Mouse (Mus musculus) R1 (cell line): ENCODE measurements at regions not wholly inside any gene's neighbourhood (a gene's known extent, or its start where the extent isn't known, plus 50 kb on each side); places are given as distances from the start of the nearest gene placed in this dataset.

Experiments
- DNase-seq: peaks from one replicate; pipeline ENCODE4 v3.0.0-alpha.2; 2018; ENCODE audit warnings: low read depth, low spot score

DNA sequence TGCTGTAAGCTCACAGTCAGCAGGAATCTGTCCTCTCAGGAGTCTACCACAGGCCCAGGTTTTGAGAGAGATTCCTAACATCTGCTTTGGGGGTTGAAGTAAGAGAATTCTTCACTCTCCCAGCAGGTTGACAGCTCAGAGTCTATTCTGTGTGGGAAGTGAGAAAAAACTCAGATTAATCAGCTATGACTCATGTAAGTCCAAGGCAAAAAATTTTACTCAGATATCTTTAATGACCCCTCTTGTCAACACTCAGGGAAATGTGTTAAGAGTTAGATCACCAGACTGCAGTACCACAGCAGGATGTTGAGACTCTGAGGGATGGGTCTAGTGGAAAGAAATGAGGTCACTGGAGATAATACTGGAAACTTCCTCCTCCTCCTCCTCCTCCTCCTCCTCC is 688.4 kb downstream of the Hs3st4 start:
- no peak for DNase-seq

DNA sequence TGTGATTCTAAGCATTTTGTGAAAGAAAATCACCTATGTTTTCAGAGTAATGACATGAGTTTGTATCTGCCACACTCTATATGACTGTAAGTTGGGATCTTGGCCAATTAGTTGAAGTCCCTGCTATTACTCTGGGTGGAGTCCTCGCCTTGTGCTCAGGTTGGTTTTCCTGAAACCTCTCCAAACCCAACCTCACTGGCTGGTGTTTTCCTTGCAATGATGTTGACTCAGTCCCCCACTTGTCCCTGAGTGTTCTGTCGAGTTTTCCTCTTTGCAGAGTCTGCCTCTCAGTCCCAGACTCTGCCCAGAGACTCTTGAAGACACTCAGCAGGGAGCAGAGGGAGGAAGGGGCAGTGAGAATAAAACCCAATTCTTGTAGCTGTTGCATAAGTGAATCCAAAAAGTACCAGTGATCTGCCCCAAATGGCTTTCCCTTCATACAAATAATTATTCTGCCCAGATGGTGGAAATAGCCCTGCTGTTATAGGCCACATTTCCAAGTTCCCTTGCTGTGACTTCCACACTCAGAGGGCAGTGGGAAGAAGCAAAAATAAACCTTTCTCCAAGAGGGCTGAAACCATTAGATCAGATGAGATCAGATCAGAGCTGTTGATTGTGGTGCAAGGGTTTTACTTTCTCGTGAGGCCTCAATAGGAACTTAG is 694.3 kb downstream of the Hs3st4 start:
- DNase-seq: no peak

DNA sequence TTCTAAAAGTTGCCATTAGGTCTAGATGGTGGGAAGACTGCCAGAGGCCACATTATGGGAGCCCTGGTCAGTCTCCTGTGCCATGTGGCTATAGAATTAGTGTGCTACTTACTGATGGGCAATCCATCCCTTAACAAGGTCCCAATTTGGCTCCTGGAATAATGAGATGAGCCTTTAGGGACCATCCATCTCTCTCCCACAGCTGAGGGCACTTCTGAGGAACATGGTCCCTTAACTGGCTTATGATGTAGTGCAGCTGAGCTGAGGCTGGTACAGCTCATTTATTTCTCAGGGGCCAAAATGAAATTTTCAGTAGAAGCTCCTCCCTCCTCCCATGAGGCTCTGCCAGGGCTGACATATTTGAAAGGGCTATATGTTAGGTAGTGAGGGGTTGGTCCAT is 697.9 kb downstream of the Hs3st4 start:
- DNase-seq: no peak

DNA sequence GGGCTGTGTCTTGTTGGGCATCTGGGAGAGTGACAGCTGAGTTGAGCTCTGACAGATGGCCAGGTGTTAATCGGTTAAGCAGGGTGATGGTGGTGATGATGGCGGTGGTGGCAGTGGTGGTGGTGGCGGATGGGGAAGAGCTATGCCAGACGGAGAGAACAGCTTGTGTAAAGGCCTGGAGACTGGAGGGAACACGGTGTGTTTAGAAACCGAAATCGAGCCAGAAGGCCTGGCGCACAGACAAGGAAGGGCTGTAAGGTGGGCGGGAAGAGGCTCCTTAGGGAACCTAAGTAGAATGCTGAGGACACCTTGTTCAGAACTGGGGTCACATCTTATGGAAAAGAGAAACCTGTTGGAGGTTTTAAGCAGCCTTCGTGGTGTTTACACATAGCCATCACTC is 698.5 kb downstream of the Hs3st4 start:
- DNase-seq: no peak

DNA sequence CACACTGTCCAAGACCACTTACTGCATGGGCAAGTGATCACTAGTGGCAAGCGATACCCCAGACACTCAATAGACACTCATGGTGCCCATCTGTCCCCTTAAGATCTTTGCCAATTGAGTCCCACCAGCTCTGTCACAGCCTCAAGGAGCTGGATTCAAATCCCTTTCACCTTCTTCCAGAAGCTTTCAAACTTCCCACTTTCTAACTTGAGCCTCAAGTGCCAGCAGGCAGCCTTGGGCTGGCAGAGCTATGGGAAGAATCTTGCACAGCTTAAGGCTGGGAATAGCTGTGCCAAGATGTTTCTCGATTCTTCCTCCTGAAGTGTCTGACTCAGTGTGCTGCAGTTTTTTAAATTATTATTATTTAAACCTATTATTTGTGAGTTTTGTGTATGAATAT is 699.2 kb downstream of the Hs3st4 start:
- no peak for DNase-seq

DNA sequence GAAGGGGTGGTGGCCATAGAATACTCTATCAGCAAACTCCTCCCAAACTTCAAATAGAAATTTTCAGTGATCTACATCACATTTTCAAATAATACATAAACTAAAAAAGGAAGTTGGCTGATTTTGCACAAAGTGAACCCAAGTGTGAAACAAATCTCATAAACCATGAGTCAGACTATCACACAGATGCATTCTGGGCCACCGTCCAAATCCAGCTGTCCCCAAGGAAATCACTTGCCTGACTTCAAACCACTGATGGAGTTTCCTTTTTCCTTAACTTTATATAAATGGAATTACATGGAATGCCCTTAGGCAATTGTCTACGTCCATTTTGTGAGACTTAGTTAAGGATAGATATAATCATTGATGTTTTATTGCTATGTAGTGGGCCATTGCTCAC is 702.8 kb downstream of the Hs3st4 start:
- DNase-seq: no peak

DNA sequence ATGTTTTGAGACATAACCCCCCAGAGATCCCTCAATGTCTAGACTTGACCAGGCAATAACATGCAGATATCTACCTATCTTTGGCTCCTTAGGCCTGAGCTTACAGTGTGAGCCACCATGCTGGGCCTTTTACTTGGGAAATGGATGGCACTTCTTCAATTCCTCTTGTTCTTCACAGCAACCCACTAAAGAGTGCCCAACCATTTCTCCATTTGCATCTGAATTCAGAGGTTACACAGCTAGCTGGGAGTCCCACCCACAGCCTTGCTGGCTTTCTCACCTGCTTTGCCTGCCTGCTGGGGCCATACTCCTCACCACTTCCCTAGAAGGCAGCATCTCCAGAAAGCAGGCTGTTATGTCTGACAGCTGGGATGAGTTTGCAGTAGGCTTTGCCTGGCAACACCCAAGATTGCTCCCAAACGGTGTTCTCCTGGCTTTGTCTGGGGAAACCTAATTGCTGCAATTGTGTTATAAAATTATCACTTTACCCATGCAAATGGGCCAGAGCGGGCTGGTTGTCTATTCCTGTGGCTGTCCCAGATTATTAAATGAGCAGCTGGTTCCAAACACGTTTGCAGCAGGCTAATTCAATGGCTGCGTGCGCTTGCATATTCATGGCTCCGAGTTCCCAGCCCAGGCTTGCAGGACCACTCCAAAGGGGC is 721.6 kb downstream of the Hs3st4 start:
- peak; percentile 49 for DNase-seq

DNA sequence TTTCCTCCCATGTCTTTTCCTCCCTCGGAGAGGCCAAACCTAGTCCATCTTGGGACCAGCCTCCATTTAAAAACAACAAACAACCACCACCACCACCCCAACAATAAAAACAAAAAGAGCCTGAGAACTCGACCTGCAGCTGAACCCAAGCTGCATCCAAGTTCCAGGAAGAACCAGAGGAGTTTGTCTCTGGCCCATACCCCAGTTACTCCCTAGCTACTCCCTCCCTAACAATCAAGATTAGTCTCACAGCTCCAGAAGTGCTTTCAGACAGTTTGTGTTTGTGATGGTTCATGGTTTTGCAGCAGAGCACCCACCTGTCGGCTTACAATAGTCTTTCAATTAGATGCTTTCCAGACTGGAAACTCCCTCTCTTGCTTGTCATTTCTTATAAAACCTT is 724.5 kb downstream of the Hs3st4 start:
- DNase-seq: no peak

DNA sequence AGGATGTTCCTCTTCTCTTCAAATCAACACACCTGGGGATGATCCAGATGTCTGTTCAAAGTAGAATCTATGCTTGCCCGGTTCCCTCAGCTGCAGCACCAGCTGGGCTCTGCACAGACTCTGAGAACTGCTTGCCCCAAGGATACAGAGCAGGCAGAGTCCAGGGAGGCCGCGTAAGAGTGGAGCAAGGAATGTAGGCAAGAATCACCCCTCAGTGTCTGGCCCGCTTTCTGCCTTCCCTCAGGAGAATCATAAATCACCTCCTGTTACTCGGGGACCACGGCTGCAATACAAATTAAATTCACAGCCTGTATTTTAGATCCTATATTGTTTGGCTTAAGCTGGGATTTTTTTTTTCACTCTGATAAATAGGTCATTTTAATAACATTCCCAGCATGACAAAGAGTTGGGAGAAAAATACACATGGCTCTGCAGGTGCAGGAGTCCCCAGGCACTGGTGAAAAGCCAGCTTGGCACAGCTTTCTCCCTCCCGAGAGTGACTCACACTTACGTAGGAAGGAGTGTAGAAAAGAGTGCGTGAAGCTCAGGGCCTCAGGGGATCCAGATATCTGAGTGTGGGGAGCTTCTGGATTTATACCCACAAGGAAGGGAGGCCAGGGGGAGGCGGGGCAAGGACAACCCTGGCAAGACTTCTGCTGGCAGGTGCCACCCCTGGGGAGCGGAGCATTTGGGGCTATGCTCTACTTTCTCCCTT is 726.3 kb downstream of the Hs3st4 start:
- DNase-seq: no peak

DNA sequence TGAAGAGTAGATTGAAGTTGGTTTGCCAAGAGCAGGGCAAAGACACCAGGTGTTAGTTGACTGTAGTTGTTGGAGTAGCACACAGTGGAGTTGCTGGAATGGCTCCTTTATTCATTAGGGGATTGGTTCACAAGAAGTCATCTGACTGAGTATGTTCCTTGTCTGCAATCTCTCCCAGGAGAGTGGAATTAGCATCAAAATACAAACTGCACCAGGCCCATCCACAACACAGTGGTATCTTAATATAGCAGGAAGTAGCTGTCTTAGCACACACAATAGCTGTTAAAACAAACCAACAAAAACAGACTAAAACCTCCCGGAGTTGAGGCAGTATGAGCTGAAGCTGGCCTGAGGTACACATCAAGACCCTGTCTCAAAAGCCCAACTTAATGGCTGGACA is 723.5 kb upstream of the Kdm8 start:
- DNase-seq: peak; percentile 90

DNA sequence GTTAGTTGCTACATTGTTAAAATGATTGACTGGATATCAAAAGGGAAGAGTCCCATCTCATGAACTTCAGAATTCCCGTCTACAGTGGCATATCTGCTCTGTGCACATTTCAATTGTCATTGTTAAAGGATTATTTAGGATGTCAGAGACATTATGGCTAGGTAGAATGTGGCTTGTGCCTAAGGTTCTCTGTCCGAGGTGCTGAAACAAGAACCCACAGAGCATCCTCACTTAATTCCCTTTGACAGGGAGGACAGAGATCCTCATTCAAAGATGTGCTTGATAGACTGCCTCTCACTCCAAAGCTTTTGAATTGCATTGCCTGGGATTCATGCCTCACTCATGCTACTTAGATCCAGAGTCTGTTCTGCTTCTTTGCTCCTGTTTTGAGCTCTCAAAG is 702.4 kb upstream of the Kdm8 start:
- peak; percentile 36 for DNase-seq

DNA sequence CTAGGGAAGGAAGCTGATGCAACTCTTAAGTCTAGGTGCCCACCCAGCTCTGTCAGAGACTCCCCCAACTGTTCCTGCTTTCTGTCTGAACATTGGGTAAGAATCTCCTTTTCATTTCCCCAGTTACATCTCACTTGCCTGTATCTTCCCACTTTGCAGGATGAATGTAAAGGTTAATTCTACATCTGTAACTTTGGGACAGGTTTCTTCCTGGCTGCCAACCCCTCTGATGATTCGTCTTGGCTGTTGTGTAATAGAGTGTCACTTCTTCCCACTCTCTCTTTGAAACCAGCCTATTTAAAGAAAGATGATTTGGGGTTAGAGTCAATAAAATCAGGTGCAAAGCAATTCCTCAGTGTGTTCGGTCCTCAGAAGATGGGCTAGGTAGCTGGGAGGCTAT is 698.2 kb upstream of the Kdm8 start:
- DNase-seq: no peak

DNA sequence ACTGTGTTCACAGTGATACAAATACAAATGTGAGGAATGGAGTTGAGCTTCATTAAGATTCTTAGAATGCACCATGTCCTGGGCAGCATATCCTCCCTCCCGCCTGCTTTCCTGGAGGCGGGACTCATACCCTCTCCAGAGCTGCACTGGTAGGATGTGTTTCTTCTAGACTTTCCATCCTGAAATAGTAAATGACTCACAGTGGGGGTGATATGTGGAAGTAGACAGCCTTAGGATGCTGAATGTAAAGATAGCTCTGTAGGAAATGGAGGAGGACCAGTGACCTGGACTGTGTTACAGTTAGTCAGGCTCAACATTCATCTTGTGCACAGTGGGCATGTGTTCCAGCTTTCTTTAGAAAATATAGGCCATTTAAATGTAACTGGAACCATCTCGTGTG is 696.1 kb upstream of the Kdm8 start:
- no peak for DNase-seq

DNA sequence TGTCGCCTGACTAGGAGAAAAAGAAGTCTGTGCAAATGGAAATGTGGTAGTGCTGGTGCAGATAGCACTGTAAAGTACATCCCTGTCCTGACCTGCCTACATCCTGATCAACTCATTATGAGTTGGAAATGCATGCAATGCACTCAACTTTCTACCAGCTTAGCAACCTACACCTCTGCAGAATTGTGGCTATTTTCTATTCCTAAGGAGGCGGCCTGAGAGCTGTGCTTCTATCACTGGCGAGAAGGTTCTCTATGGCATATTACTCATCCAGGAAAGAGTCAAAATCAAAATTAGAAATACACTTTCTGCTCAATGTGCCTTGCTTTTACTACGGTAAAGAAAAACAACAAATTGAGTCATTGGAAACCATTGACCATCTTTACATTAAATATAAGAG is 685.4 kb upstream of the Kdm8 start:
- no peak for DNase-seq

DNA sequence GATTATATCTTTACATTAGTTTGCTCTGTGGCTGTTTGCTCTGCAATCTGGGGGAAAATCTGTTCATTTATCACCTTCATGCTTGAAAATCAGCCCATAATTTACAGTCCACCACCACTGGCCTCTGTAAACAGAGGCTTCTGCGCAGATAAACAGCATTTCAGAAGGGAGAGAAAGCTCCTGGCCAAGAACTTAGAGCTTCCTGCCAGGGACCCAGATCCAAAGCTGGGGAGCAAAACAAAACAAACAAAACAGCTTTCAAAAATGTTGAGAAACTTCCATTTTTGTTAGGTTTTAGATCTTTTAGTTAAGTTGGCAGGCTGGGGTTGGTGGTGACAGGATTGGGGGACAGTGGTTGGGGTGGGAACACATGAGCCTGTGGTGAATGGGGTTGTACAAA is 666.7 kb upstream of the Kdm8 start:
- no peak for DNase-seq

DNA sequence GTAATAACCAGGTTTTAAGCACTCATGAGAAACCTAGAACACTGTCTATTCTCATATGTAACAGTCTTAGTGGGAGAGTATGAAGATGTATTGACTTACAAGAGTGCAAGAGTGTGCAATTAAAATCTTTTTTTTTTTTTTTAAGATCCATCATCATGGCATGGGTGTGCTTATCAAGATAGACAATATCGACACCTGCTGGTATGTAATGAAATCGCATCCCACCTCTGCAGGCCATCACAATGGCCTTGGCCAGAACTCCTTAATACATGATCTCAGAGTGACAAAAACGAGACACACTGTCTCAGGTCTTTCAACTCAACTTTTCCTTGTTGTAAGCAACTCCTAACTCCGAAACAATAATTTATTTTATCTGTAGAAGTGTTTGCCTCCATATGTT is 661.7 kb upstream of the Kdm8 start:
- DNase-seq: peak; percentile 21

DNA sequence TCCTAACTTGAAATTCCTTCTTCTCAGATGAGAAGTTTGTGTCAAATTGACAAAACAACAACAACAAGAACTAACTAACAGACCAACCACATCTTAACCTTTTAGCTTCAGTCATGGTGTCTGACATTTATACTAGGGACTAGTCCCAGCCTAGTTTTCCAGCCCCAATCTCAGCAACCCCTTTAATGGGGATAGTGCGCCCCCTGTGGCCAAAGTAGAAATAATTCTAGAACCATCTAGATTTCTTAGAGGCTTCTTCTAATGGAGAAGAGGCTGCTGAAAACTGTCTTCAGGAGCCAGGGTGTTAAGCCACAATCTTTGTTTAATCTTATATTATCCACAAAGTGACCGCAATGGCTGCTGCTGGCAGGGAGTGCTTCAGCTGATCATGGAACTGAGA is 659.5 kb upstream of the Kdm8 start:
- DNase-seq: peak; percentile 39

DNA sequence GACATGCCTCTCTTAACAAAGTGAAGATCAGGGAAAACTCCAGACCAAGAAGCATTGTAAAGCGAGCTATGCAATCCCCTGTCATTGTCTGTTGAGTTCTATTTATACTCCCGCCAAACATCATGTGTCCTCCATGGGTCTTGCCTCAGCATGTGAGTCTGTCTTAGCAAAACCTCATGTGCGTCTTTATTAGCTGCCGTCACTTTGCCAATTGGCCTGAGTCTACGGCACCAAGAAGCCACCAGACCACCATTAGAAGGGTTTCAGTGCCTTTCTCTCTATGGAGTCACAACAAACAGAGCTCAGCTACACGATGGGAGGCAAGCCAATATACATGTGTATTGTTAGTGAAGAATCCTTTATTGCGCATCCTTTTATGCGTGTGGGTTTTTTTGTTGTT is 658.6 kb upstream of the Kdm8 start:
- no peak for DNase-seq

DNA sequence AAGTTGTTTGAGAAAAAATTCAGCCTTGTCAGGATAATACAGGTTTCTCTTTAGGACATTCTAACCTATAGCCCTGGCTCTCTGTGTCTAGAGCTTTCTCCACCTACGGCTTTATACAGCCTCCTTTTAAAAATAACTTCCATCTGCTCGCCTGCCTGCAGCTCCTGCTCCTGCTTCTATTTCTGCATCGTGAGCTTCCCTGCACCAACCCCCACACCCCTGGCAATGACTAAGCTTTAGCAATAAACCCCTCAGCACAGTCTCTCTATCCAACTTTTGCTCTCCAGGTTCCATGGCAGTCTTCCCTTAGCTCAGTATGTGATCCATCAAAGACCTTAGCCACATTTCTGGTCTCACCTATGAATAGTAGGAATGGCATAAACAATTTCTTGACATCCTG is 655.7 kb upstream of the Kdm8 start:
- no peak for DNase-seq

DNA sequence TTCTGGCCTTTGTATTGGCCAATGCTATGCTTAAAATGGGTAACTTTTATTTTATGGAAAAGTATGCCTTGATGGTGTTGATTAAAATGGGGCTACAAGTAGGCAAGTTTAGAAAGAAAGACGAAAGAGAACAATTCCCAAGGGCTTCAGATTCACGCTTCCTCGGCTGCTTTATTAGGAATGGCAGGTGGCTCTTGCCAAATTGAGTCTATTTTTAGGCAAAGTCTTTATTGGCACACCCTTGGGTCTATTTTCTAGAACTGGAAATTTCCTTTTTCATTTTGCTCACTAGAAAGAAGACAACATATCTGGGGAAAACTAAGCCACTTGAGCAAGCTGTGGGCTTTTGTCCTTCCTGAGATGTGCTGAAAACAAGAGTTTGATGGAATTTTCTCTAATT is 641.4 kb upstream of the Kdm8 start:
- DNase-seq: no peak

DNA sequence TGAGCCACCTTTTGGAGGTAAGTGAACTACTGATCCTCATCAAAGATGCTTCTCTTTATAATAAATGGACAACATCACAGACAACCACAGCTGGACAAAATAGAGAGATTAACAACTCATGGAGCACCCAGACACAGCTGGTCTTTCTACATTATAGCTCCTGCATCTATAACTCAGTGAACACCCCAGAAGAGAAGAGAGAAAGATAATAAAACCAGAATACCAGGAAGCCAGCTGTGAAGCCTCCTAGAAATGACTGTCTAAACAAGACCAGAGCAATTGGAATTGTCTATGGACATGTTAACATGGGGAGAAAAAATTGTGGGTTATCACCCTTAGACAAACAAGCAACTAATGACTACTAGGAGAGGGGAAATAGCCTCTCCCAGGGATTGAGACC is 609.8 kb upstream of the Kdm8 start:
- no peak for DNase-seq

DNA sequence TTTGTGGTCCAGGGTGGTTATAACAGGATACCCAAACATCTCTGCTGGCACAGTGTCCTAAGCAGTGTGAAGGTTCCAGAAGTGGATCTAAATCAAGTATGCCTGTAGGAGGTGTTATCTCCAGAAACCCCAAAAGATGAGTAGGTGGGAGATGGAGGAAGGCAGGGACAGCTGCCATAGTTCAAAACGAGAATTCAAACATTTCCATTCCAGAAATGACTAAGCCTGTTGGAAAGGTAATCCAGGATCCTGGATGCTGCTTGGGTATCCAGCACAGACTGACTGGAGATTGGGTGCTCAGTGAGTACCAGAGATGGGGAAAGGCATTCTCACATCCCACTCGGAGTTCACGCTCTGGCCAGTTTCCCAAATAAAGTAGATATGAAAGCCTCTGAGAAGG is 607.9 kb upstream of the Kdm8 start:
- no peak for DNase-seq

DNA sequence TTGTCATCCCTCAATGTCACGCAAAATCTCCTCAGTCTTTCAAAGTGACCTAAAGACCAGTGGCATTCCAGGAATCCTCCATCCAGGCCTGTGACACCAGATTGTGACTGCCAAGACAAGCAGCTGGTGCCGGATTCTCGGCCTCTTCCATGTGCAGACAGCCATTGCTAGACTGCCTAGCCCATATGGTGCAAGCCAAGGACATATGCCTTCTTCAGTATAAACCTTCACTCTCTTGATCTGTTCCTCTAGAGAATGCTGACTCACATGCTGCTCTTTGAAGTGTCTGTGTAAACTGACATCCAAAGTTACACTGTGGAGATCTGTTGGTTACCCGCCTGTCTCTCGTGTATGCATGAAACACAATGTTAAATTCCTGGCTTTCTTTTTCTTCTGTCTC is 589.4 kb upstream of the Kdm8 start:
- DNase-seq: no peak
